Comparison of ENCODE assay signal across 10 mouse cellular contexts in the genomic region with DNA sequence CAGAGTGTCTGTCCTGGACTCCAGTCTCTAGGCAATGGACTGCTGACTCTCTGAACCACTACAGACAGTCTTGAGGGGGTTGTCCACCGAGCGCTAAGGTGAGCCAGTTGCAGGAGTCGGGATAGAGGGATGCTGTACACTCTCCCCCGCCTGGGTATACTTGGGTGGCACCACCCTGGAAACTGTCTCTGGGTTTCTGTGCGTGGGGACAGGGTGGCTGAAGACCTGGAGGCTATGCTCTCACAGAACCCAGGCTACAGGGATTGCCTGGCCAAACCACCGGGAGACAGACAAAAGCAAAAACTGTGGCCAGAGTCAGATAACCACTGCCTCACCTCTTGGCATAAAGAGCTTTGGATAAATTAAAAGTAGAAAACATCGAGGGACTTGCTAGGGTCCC. TPM values are rescaled to one million over a fixed set of nuclear protein-coding genes. Genes with fewer than 3 reads are reported as not detected.
DNase-seq lines count a peak whose midpoint lies in the region; ATAC-seq lines count a peak whose summit lies in the region.
"Had no signal": no experiment of that assay in that cellular context is flagged by ENCODE, and none has a peak within 500 bp of the region (broad histone marks: within the 10 kb centered on the region; RNA-seq: fewer than 3 reads in every experiment).

No protein-coding gene starts in this region.

- H3K4me3 ChIP-seq in liver, embryonic 11.5 days (ENCODE audit: low read depth, low read length): peak overlapping the region; percentile 75
- H3K4me3 ChIP-seq in forebrain, embryonic 12.5 days (replicated peaks): peak overlapping the region; percentile 69
- peak overlapping the region; percentile 63 for H3K4me3 ChIP-seq in limb, embryonic 11.5 days (ENCODE audit: low read depth, low read length)
- peak overlapping the region; percentile 60 for H3K4me3 ChIP-seq in neural tube, embryonic 14.5 days (ENCODE audit: low read depth, low read length)

- no peaks in the 10 kb centered on the region for H3K9me3 ChIP-seq in liver, embryonic 11.5 days (ENCODE audit: control insufficient read depth, low read length)
- H3K9me3 ChIP-seq in forebrain, embryonic 12.5 days: no peaks in the 10 kb centered on the region
- H3K9me3 ChIP-seq in limb, embryonic 11.5 days (ENCODE audit: control insufficient read depth, low read length): no peaks in the 10 kb centered on the region
- no peaks in the 10 kb centered on the region for H3K9me3 ChIP-seq in neural tube, embryonic 14.5 days (ENCODE audit: control insufficient read depth, low read length)

- H3K36me3 ChIP-seq in liver, embryonic 11.5 days (ENCODE audit: control insufficient read depth, insufficient read depth, low read length): no peaks in the 10 kb centered on the region
- peaks cover 19% of the 10 kb centered on the region for H3K36me3 ChIP-seq in forebrain, embryonic 12.5 days (replicated peaks)
- peaks cover 6% of the 10 kb centered on the region for H3K36me3 ChIP-seq in limb, embryonic 11.5 days (ENCODE audit: control insufficient read depth, insufficient read depth, low read length)
- peaks cover 14% of the 10 kb centered on the region; the same call in 1 of the 2 replicates for H3K36me3 ChIP-seq in neural tube, embryonic 14.5 days (ENCODE audit: control insufficient read depth, insufficient read depth, low read length)

- no peaks in the 10 kb centered on the region; the same call in none of the 2 replicates for H3K4me1 ChIP-seq in liver, embryonic 11.5 days (replicated peaks; ENCODE audit: control insufficient read depth, insufficient read depth, low read length)
- peaks cover 26% of the 10 kb centered on the region for H3K4me1 ChIP-seq in forebrain, embryonic 12.5 days
- H3K4me1 ChIP-seq in limb, embryonic 11.5 days (ENCODE audit: control insufficient read depth, insufficient read depth, low read length): no peaks in the 10 kb centered on the region
- peaks cover 6% of the 10 kb centered on the region; the same call in 1 of the 2 replicates for H3K4me1 ChIP-seq in neural tube, embryonic 14.5 days (ENCODE audit: control insufficient read depth, insufficient read depth, low read length)

- peak overlapping the region; percentile 99 for H3K4me2 ChIP-seq in liver, embryonic 11.5 days
- H3K4me2 ChIP-seq in forebrain, embryonic 12.5 days: peak overlapping the region; percentile 54
- peak overlapping the region; percentile 70 for H3K4me2 ChIP-seq in limb, embryonic 11.5 days (ENCODE audit: low read depth, severe bottlenecking)
- H3K4me2 ChIP-seq in neural tube, embryonic 14.5 days (ENCODE audit: low read depth, low read length): peak overlapping the region; percentile 58

- WGBS in liver, embryonic 11.5 days: 76% methylated on average over 7 of the region's 7 CpGs
- 92% methylated on average over 7 of the region's 7 CpGs for WGBS in forebrain, embryonic 12.5 days
- 86% methylated on average over 7 of the region's 7 CpGs for WGBS in limb, embryonic 11.5 days
- 83% methylated on average over 7 of the region's 7 CpGs for WGBS in neural tube, embryonic 14.5 days

- H3K27ac ChIP-seq in liver, embryonic 11.5 days (ENCODE audit: low read depth, low read length): no peak overlapping the region
- H3K27ac ChIP-seq in forebrain, embryonic 12.5 days: no peak overlapping the region
- H3K27ac ChIP-seq in limb, embryonic 11.5 days (replicated peaks; ENCODE audit: low read depth, low read length): no peak overlapping the region
- peak overlapping the region; percentile 75 for H3K27ac ChIP-seq in neural tube, embryonic 14.5 days (ENCODE audit: low read depth, low read length)

- peaks cover 15% of the 10 kb centered on the region for H3K27me3 ChIP-seq in liver, embryonic 11.5 days (replicated peaks; ENCODE audit: control insufficient read depth, insufficient read depth, low read length)
- no peaks in the 10 kb centered on the region for H3K27me3 ChIP-seq in forebrain, embryonic 12.5 days
- H3K27me3 ChIP-seq in limb, embryonic 11.5 days (ENCODE audit: control insufficient read depth, insufficient read depth, low read length): no peaks in the 10 kb centered on the region
- no peaks in the 10 kb centered on the region for H3K27me3 ChIP-seq in neural tube, embryonic 14.5 days (ENCODE audit: control insufficient read depth, insufficient read depth, low read length)

- no peak for DNase-seq in liver, embryonic 11.5 days (ENCODE audit: low spot score)
- DNase-seq in liver: no peak
- DNase-seq in limb, embryonic 11.5 days (ENCODE audit: low spot score): no peak
- no peak for DNase-seq in embryo, embryonic 10.5 days (ENCODE audit: low spot score)
- DNase-seq in embryo, embryonic 11 days: no peak
- no peak for DNase-seq in kidney, adult 9 months
- DNase-seq: cerebellum, postnatal 36 days; thymus, postnatal 14 days had no signal

- H3K9ac ChIP-seq in liver, embryonic 11.5 days (ENCODE audit: low read depth, low read length): no peak overlapping the region
- 0 out of 2 replicates have a peak overlapping the region, but pooled peaks have one; percentile 83 for H3K9ac ChIP-seq in forebrain, embryonic 12.5 days
- H3K9ac ChIP-seq in limb, embryonic 11.5 days (ENCODE audit: low read length): peak overlapping the region; percentile 96
- H3K9ac ChIP-seq in neural tube, embryonic 14.5 days (replicated peaks; ENCODE audit: low read depth, low read length): peak overlapping the region; percentile 87; the same call in 1 of the 2 replicates

- no peak for ATAC-seq in liver, embryonic 11.5 days (replicated peaks; ENCODE audit: low FRiP score)
- ATAC-seq in forebrain, embryonic 12.5 days (ENCODE audit: low FRiP score): no peak
- no peak for ATAC-seq in limb, embryonic 11.5 days (ENCODE audit: insufficient number of reproducible peaks, low FRiP score, low TSS enrichment, low read depth)
- ATAC-seq in neural tube, embryonic 14.5 days (ENCODE audit: low read depth): 0 out of 2 replicates have a peak, but pooled peaks have one; percentile 18

RNA-seq across cellular contexts. Expression of a gene that starts 1.1 kb away (rescaled TPM):
- 3.5 and 4.1 TPM in 2 replicates for polyA plus RNA-seq in liver, embryonic 11.5 days (2014; fragmentation: Nextera tagmentation; extraction: Ambion mirVana)
- polyA plus RNA-seq in forebrain, embryonic 12.5 days (2016; fragmentation: Nextera tagmentation; extraction: Ambion mirVana): 47.4 and 47.8 TPM in 2 replicates
- 17.2 and 20.9 TPM in 2 replicates for polyA plus RNA-seq in limb, embryonic 11.5 days (2014; fragmentation: Nextera tagmentation; extraction: Ambion mirVana)
- polyA plus RNA-seq in neural tube, embryonic 14.5 days (2014; fragmentation: Nextera tagmentation; extraction: Ambion mirVana): 65.0 and 73.8 TPM in 2 replicates

RNA-seq across cellular contexts. Expression of a gene that starts 37.9 kb away (rescaled TPM):
- 81.0 and 82.2 TPM in 2 replicates for polyA plus RNA-seq in liver, embryonic 11.5 days (2014; fragmentation: Nextera tagmentation; extraction: Ambion mirVana)
- 79.6 and 85.9 TPM in 2 replicates for polyA plus RNA-seq in forebrain, embryonic 12.5 days (2016; fragmentation: Nextera tagmentation; extraction: Ambion mirVana)
- 89.1 and 90.1 TPM in 2 replicates for polyA plus RNA-seq in limb, embryonic 11.5 days (2014; fragmentation: Nextera tagmentation; extraction: Ambion mirVana)
- 43.9 and 49.0 TPM in 2 replicates for polyA plus RNA-seq in neural tube, embryonic 14.5 days (2014; fragmentation: Nextera tagmentation; extraction: Ambion mirVana)

RNA-seq across cellular contexts. Expression of a gene that starts 50.0 kb away (rescaled TPM):
- 6.2 and 7.2 TPM in 2 replicates for polyA plus RNA-seq in liver, embryonic 11.5 days (2014; fragmentation: Nextera tagmentation; extraction: Ambion mirVana)
- 11.0 and 11.4 TPM in 2 replicates for polyA plus RNA-seq in forebrain, embryonic 12.5 days (2016; fragmentation: Nextera tagmentation; extraction: Ambion mirVana)
- polyA plus RNA-seq in limb, embryonic 11.5 days (2014; fragmentation: Nextera tagmentation; extraction: Ambion mirVana): 4.3 and 6.8 TPM in 2 replicates
- 8.8 and 11.2 TPM in 2 replicates for polyA plus RNA-seq in neural tube, embryonic 14.5 days (2014; fragmentation: Nextera tagmentation; extraction: Ambion mirVana)
